Mouse (Mus musculus): ENCODE data around the gene Coq7. TPM values are rescaled to one million over a fixed set of nuclear protein-coding genes. Genes with fewer than 3 reads are reported as not detected.

Gene Coq7
- polyA plus RNA-seq, 1 experiment from 2014 or later = 131 TPM

GRCm38 (mm10) chr7:118491431-118492147, 41.6 kb downstream of the Coq7 start, which contains the start of gene Itpripl2:
Gene Itpripl2, minus strand, starts transcription at chr7:118491975.
- Histone ChIP-seq H3K27me3 (ENCODE audit: low read depth, poor library complexity, severe bottlenecking) (peaks cover 64% of the 10 kb centered on the region), H3K4me3 (peak within 1 kb of the TSS; percentile 73), H3K36me3 (no peaks in the 10 kb centered on the region), H3K27ac (replicated peaks) (peak within 1 kb of the TSS; percentile 88), H3K9me3 (replicated peaks) (no peaks in the 10 kb centered on the region), H3K4me1 (peaks cover 26% of the 10 kb centered on the region)
- DNase-seq (ENCODE audit: low spot score) = peak; percentile 80
- WGBS = under 1% methylated on average over 55 of the region's 55 CpGs

GRCm38 (mm10) chr7:118490666-118491430, 42.3 kb downstream of the Coq7 start:
- Histone ChIP-seq H3K36me3 (no peaks in the 10 kb centered on the region), H3K9me3 (replicated peaks) (no peaks in the 10 kb centered on the region), H3K27me3 (ENCODE audit: low read depth, poor library complexity, severe bottlenecking) (peaks cover 64% of the 10 kb centered on the region), H3K27ac (replicated peaks) (peak overlapping the region; percentile 88), H3K4me3 (peak overlapping the region; percentile 73), H3K4me1 (peaks cover 26% of the 10 kb centered on the region)
- DNase-seq (ENCODE audit: low spot score) = peak; percentile 65
- 3% methylated on average over 67 of the region's 67 CpGs for WGBS

- H3K27me3 ChIP-seq (ENCODE audit: low read depth, poor library complexity, severe bottlenecking) = peaks cover 64% of the 10 kb centered on the region
- H3K4me3 ChIP-seq = peak overlapping the region; percentile 73
- H3K9me3 ChIP-seq (replicated peaks) = no peaks in the 10 kb centered on the region
- peak; percentile 17 for DNase-seq (ENCODE audit: low spot score)
- peaks cover 26% of the 10 kb centered on the region for H3K4me1 ChIP-seq
- WGBS = 11% methylated on average over 57 of the region's 57 CpGs
- H3K27ac ChIP-seq (replicated peaks) = no peak overlapping the region
- no peaks in the 10 kb centered on the region for H3K36me3 ChIP-seq
These were observed 43.2 kb downstream of the Coq7 start for GRCm38 (mm10) chr7:118489706-118490665.

- Histone ChIP-seq H3K4me1 (peaks cover 26% of the 10 kb centered on the region), H3K27me3 (ENCODE audit: low read depth, poor library complexity, severe bottlenecking) (peaks cover 57% of the 10 kb centered on the region), H3K36me3 (no peaks in the 10 kb centered on the region), H3K9me3 (replicated peaks) (no peaks in the 10 kb centered on the region), H3K4me3 (no peak overlapping the region), H3K27ac (replicated peaks) (no peak overlapping the region)
- 35% methylated on average over 8 of the region's 8 CpGs for WGBS
- no peak for DNase-seq (ENCODE audit: low spot score)
These were observed 45.0 kb downstream of the Coq7 start for GRCm38 (mm10) chr7:118488060-118488664.

- DNase-seq (ENCODE audit: low spot score) = no peak
- H3K9me3 ChIP-seq (replicated peaks) = no peaks in the 10 kb centered on the region
- H3K4me3 ChIP-seq = no peak overlapping the region
- H3K36me3 ChIP-seq = no peaks in the 10 kb centered on the region
- no peak overlapping the region for H3K27ac ChIP-seq (replicated peaks)
- 61% methylated on average over 5 of the region's 5 CpGs for WGBS
- H3K4me1 ChIP-seq = peaks cover 24% of the 10 kb centered on the region
- peaks cover 45% of the 10 kb centered on the region for H3K27me3 ChIP-seq (ENCODE audit: low read depth, poor library complexity, severe bottlenecking)
These were observed 46.2 kb downstream of the Coq7 start for GRCm38 (mm10) chr7:118486917-118487316.

GRCm38 (mm10) chr7:118483996-118484395, 49.2 kb downstream of the Coq7 start:
- peaks cover 15% of the 10 kb centered on the region for H3K27me3 ChIP-seq (ENCODE audit: low read depth, poor library complexity, severe bottlenecking)
- no peak overlapping the region for H3K4me3 ChIP-seq
- 96% methylated on average over 1 of the region's 1 CpGs for WGBS
- H3K4me1 ChIP-seq = 0 out of 2 replicates have a peak, but pooled peaks cover under 1% of the 10 kb centered on the region
- H3K9me3 ChIP-seq (replicated peaks) = no peaks in the 10 kb centered on the region
- H3K36me3 ChIP-seq = no peaks in the 10 kb centered on the region
- no peak overlapping the region for H3K27ac ChIP-seq (replicated peaks)
- DNase-seq (ENCODE audit: low spot score) = no peak

- DNase-seq (ENCODE audit: low spot score) = no peak
- WGBS = 86% methylated on average over 2 of the region's 2 CpGs
These were observed 51.2 kb downstream of the Coq7 start for GRCm38 (mm10) chr7:118482001-118482400.

GRCm38 (mm10) chr7:118481047-118481810, 51.9 kb downstream of the Coq7 start:
- Histone ChIP-seq H3K4me1 (peaks cover 14% of the 10 kb centered on the region; the same call in 1 of the 2 replicates), H3K9me3 (replicated peaks) (no peaks in the 10 kb centered on the region), H3K27ac (replicated peaks) (no peak overlapping the region), H3K27me3 (ENCODE audit: low read depth, poor library complexity, severe bottlenecking) (no peaks in the 10 kb centered on the region), H3K36me3 (no peaks in the 10 kb centered on the region), H3K4me3 (no peak overlapping the region)
- WGBS = 87% methylated on average over 10 of the region's 10 CpGs
- no peak for DNase-seq (ENCODE audit: low spot score)

More at GRCm38 (mm10) chr7:118482001-118482400, 51.2 kb downstream of the Coq7 start:
- Histone ChIP-seq H3K4me3 (no peak overlapping the region), H3K27ac (replicated peaks) (no peak overlapping the region), H3K9me3 (replicated peaks) (no peaks in the 10 kb centered on the region), H3K4me1 (peaks cover 6% of the 10 kb centered on the region; the same call in 1 of the 2 replicates), H3K27me3 (ENCODE audit: low read depth, poor library complexity, severe bottlenecking) (no peaks in the 10 kb centered on the region), H3K36me3 (no peaks in the 10 kb centered on the region)

- Histone ChIP-seq H3K27ac (replicated peaks) (no peak overlapping the region), H3K4me3 (no peak overlapping the region), H3K36me3 (no peaks in the 10 kb centered on the region), H3K27me3 (ENCODE audit: low read depth, poor library complexity, severe bottlenecking) (no peaks in the 10 kb centered on the region), H3K9me3 (replicated peaks) (0 out of 2 replicates have a peak, but pooled peaks cover under 1% of the 10 kb centered on the region), H3K4me1 (peaks cover 16% of the 10 kb centered on the region; the same call in 1 of the 2 replicates)
- 89% methylated on average over 9 of the region's 9 CpGs for WGBS
- no peak for DNase-seq (ENCODE audit: low spot score)
These were observed 52.9 kb downstream of the Coq7 start for GRCm38 (mm10) chr7:118480160-118480709.

- H3K9me3 ChIP-seq (replicated peaks) = 0 out of 2 replicates have a peak, but pooled peaks cover 8% of the 10 kb centered on the region
- H3K27me3 ChIP-seq (ENCODE audit: low read depth, poor library complexity, severe bottlenecking) = no peaks in the 10 kb centered on the region
- no peak overlapping the region for H3K4me3 ChIP-seq
- peaks cover 16% of the 10 kb centered on the region; the same call in 1 of the 2 replicates for H3K4me1 ChIP-seq
- no peak overlapping the region for H3K27ac ChIP-seq (replicated peaks)
- no peak for DNase-seq (ENCODE audit: low spot score)
- WGBS = 72% methylated on average over 3 of the region's 3 CpGs
- H3K36me3 ChIP-seq = no peaks in the 10 kb centered on the region
These were observed 54.3 kb downstream of the Coq7 start for GRCm38 (mm10) chr7:118478835-118479312.

- H3K9me3 ChIP-seq (replicated peaks) = 0 out of 2 replicates have a peak, but pooled peaks cover 8% of the 10 kb centered on the region
- DNase-seq (ENCODE audit: low spot score) = no peak
- no peaks in the 10 kb centered on the region for H3K36me3 ChIP-seq
- peaks cover 16% of the 10 kb centered on the region; the same call in 1 of the 2 replicates for H3K4me1 ChIP-seq
- 73% methylated on average over 5 of the region's 5 CpGs for WGBS
- no peak overlapping the region for H3K4me3 ChIP-seq
- H3K27me3 ChIP-seq (ENCODE audit: low read depth, poor library complexity, severe bottlenecking) = no peaks in the 10 kb centered on the region
- no peak overlapping the region for H3K27ac ChIP-seq (replicated peaks)
These were observed 56.7 kb downstream of the Coq7 start for GRCm38 (mm10) chr7:118476428-118476827.

Data from midbrain, embryonic 10.5 days (tissue).